Mouse (Mus musculus) lung, embryonic 16.5 days (tissue): ENCODE results near the gene Lrrc25. TPM values are rescaled to one million over a fixed set of nuclear protein-coding genes. Genes with fewer than 3 reads are reported as not detected.

Source experiments
- ATAC-seq: fragments of 200-750 bp; cut with Nextera tagmentation; 2 replicates; pipeline ENCODE4 v1.8.0; 2017; ENCODE audit warnings: low read depth, mild to moderate bottlenecking, moderate library complexity
- H3K27ac ChIP-seq: fragments of 300-500 bp; sonication (generic); 2 replicates; pipeline ENCODE4 v1.5.1; 2014; ENCODE audit warnings: mild to moderate bottlenecking, control low read depth, low read length
- H3K27me3 ChIP-seq: fragments of 300-500 bp; sonication (generic); 2 replicates; pipeline ENCODE4 v1.6.1; 2014; ENCODE audit warnings: low read depth, low read length, mixed read lengths; ENCODE audit not compliant: control insufficient read depth, insufficient read depth
- H3K36me3 ChIP-seq: fragments of 300-500 bp; sonication (generic); 2 replicates; pipeline ENCODE4 v1.6.1; 2014; ENCODE audit warnings: low read length; ENCODE audit not compliant: control insufficient read depth, insufficient read depth
- H3K4me1 ChIP-seq: fragments of 300-500 bp; sonication (generic); replicated peaks from 2 replicates; pipeline ENCODE4 v1.6.1; 2014; ENCODE audit warnings: low read length, mixed read lengths; ENCODE audit not compliant: control insufficient read depth, insufficient read depth
- H3K4me2 ChIP-seq: fragments of 300-500 bp; sonication (generic); 2 replicates; pipeline ENCODE4 v1.6.1; 2014; ENCODE audit warnings: low read depth, low read length, control low read depth
- H3K4me3 ChIP-seq: fragments of 300-500 bp; sonication (generic); 2 replicates; pipeline ENCODE4 v1.5.1; 2014; ENCODE audit warnings: mild to moderate bottlenecking, low read length, control low read depth
- H3K9ac ChIP-seq: fragments of 300-500 bp; sonication (generic); 2 replicates; pipeline ENCODE4 v1.6.1; 2014; ENCODE audit warnings: low read length, control low read depth
- H3K9me3 ChIP-seq: fragments of 300-500 bp; sonication (generic); 2 replicates; pipeline ENCODE4 v1.6.1; 2016; ENCODE audit warnings: low read length; ENCODE audit not compliant: control insufficient read depth
- WGBS: fragments of 180-500 bp; shearing (Covaris S2); extraction: QIAGEN DNeasy Blood & Tissue Kit; methylation state at CpG from one replicate; pipeline ENCODE4 v1.1.7; 2014; 5-methylcytosine and 5-hydroxymethylcytosine counted together
- polyA plus RNA-seq: library from polyadenylated mRNA; unstranded; fragments of >200 nt; fragmentation: Nextera tagmentation; extraction: Ambion mirVana; gene quantifications from 2 replicates; pipeline ENCODE4 v1.2.1, GENCODE M21; 2015

The Lrrc25 gene
- 2.0 and 3.2 TPM in 2 replicates for polyA plus RNA-seq

- 73% methylated on average over 3 of the region's 3 CpGs for WGBS
- H3K9me3 ChIP-seq = no peaks in the 10 kb centered on the region
- H3K4me1 ChIP-seq = peaks cover 13% of the 10 kb centered on the region
- H3K27me3 ChIP-seq = no peaks in the 10 kb centered on the region; the same call in 1 of the 2 replicates
- H3K27ac ChIP-seq = no peak within 1 kb of the TSS
- H3K36me3 ChIP-seq = no peaks in the 10 kb centered on the region
- H3K4me2 ChIP-seq = no peak within 1 kb of the TSS
- no peak within 1 kb of the TSS for H3K4me3 ChIP-seq
- H3K9ac ChIP-seq = no peak within 1 kb of the TSS
- ATAC-seq = no peak
Observed at GRCm38 (mm10) chr8:70615894-70616293, at the start of gene Lrrc25. Lrrc25 (plus strand) TSS chr8:70616155.

- H3K4me1 ChIP-seq = peaks cover 6% of the 10 kb centered on the region
- no peak overlapping the region for H3K4me3 ChIP-seq
Observed at GRCm38 (mm10) chr8:70570360-70570759, 45.6 kb upstream of the Lrrc25 start.

GRCm38 (mm10) chr8:70570990-70571389 is 45.0 kb upstream of the Lrrc25 start:
- Histone ChIP-seq H3K27me3 (no peaks in the 10 kb centered on the region), H3K9me3 (no peaks in the 10 kb centered on the region), H3K4me2 (no peak overlapping the region), H3K4me3 (no peak overlapping the region), H3K27ac (no peak overlapping the region), H3K4me1 (0 out of 2 replicates have a peak, but pooled peaks cover 2% of the 10 kb centered on the region), H3K36me3 (no peaks in the 10 kb centered on the region), H3K9ac (no peak overlapping the region)
- WGBS = 72% methylated on average over 6 of the region's 6 CpGs
- no peak; the same call in 1 of the 2 replicates for ATAC-seq

More at GRCm38 (mm10) chr8:70570360-70570759, 45.6 kb upstream of the Lrrc25 start:
- H3K4me2 ChIP-seq = no peak overlapping the region
- H3K27ac ChIP-seq = no peak overlapping the region
- H3K9ac ChIP-seq = no peak overlapping the region
- no peaks in the 10 kb centered on the region for H3K36me3 ChIP-seq
- H3K9me3 ChIP-seq = no peaks in the 10 kb centered on the region
- no peaks in the 10 kb centered on the region for H3K27me3 ChIP-seq
- no peak for ATAC-seq

GRCm38 (mm10) chr8:70574302-70574701 is 41.7 kb upstream of the Lrrc25 start:
- Histone ChIP-seq H3K27ac (no peak overlapping the region), H3K4me1 (0 out of 2 replicates have a peak, but pooled peaks cover 2% of the 10 kb centered on the region), H3K4me3 (no peak overlapping the region), H3K4me2 (no peak overlapping the region), H3K9ac (no peak overlapping the region), H3K9me3 (no peaks in the 10 kb centered on the region), H3K36me3 (peaks cover 12% of the 10 kb centered on the region), H3K27me3 (no peaks in the 10 kb centered on the region)
- no peak for ATAC-seq

- Histone ChIP-seq H3K27me3 (no peaks in the 10 kb centered on the region), H3K27ac (no peak overlapping the region), H3K4me3 (no peak overlapping the region), H3K9me3 (no peaks in the 10 kb centered on the region), H3K36me3 (peaks cover 13% of the 10 kb centered on the region), H3K9ac (no peak overlapping the region), H3K4me2 (no peak overlapping the region), H3K4me1 (0 out of 2 replicates have a peak, but pooled peaks cover 2% of the 10 kb centered on the region)
- WGBS = 48% methylated on average over 4 of the region's 4 CpGs
- 0 out of 2 replicates have a peak, but pooled peaks have one; percentile 30 for ATAC-seq
Observed at GRCm38 (mm10) chr8:70574915-70575314, 41.0 kb upstream of the Lrrc25 start.

GRCm38 (mm10) chr8:70577207-70577606 is 38.7 kb upstream of the Lrrc25 start:
- H3K9me3 ChIP-seq = no peaks in the 10 kb centered on the region
- no peak overlapping the region for H3K27ac ChIP-seq
- no peak overlapping the region for H3K4me2 ChIP-seq
- no peak overlapping the region for H3K9ac ChIP-seq
- H3K27me3 ChIP-seq = no peaks in the 10 kb centered on the region
- peaks cover 26% of the 10 kb centered on the region for H3K36me3 ChIP-seq
- no peak overlapping the region for H3K4me3 ChIP-seq
- 93% methylated on average over 3 of the region's 3 CpGs for WGBS
- 0 out of 2 replicates have a peak, but pooled peaks cover 2% of the 10 kb centered on the region for H3K4me1 ChIP-seq
- ATAC-seq = no peak

GRCm38 (mm10) chr8:70583476-70584387 is 32.2 kb upstream of the Lrrc25 start:
- Histone ChIP-seq H3K4me3 (no peak overlapping the region), H3K27me3 (no peaks in the 10 kb centered on the region), H3K9ac (no peak overlapping the region), H3K4me1 (no peaks in the 10 kb centered on the region), H3K9me3 (no peaks in the 10 kb centered on the region), H3K27ac (no peak overlapping the region), H3K36me3 (peaks cover 38% of the 10 kb centered on the region), H3K4me2 (no peak overlapping the region)
- ATAC-seq = no peak
- 83% methylated on average over 18 of the region's 18 CpGs for WGBS

- no peak overlapping the region for H3K27ac ChIP-seq
- 83% methylated on average over 9 of the region's 9 CpGs for WGBS
- no peaks in the 10 kb centered on the region for H3K27me3 ChIP-seq
- no peaks in the 10 kb centered on the region for H3K9me3 ChIP-seq
- H3K9ac ChIP-seq = no peak overlapping the region
- no peaks in the 10 kb centered on the region for H3K4me1 ChIP-seq
- no peak overlapping the region for H3K4me2 ChIP-seq
- ATAC-seq = peak; percentile 27; the same call in 1 of the 2 replicates
- no peak overlapping the region for H3K4me3 ChIP-seq
- peaks cover 33% of the 10 kb centered on the region for H3K36me3 ChIP-seq
Observed at GRCm38 (mm10) chr8:70584606-70585257, 31.2 kb upstream of the Lrrc25 start.

- ATAC-seq = peak; percentile 68
Observed at GRCm38 (mm10) chr8:70585258-70585652, 30.7 kb upstream of the Lrrc25 start.

More at GRCm38 (mm10) chr8:70585258-70585652, 30.7 kb upstream of the Lrrc25 start:
- H3K27me3 ChIP-seq = no peaks in the 10 kb centered on the region
- H3K9me3 ChIP-seq = no peaks in the 10 kb centered on the region
- no peak overlapping the region for H3K4me3 ChIP-seq
- H3K4me2 ChIP-seq = no peak overlapping the region
- WGBS = 36% methylated on average over 7 of the region's 7 CpGs
- H3K4me1 ChIP-seq = no peaks in the 10 kb centered on the region
- H3K36me3 ChIP-seq = peaks cover 33% of the 10 kb centered on the region
- H3K27ac ChIP-seq = no peak overlapping the region
- no peak overlapping the region for H3K9ac ChIP-seq
